Mouse (Mus musculus) T-cell, adult 2 months (primary cell): ENCODE measurements around the gene Ceacam2.
"Not testable (repeated sequence)": the region's sequence is repeated elsewhere in the genome, so short reads cannot be mapped to it uniquely, and the experiment has no call there.

Experiments
- DNase-seq: peaks from one replicate; pipeline ENCODE4 v3.0.0; 2022; ENCODE audit warnings: low spot score

Gene Ceacam2

GRCm38 (mm10) chr7:25483133-25483735 lies 56.4 kb downstream of the Ceacam2 start:
- DNase-seq = no peak

DNA sequence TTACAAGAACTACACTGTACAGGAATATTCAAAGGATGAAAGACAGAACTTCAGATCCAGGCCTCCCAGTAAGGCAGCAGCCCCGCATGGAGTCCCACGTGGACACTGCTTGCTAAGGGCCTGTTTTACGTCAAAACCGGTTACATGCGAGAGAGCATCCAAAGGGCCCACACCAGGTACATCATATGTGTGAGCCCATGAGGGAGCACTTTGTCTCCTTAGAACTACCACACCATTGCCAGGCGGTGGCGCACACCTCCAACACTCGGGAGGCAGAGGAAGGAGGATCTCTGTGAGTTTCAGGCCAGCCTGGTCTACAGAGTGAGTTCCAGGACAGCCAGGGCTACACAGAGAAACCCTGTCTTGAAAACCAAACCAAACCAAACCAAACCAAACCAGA lies 58.9 kb downstream of the Ceacam2 start:
- DNase-seq = not testable (repeated sequence)

GRCm38 (mm10) chr7:25479440-25479839 lies 60.2 kb downstream of the Ceacam2 start:
- peak; percentile 9 for DNase-seq

- not testable (repeated sequence) for DNase-seq
These were observed 61.9 kb downstream of the Ceacam2 start for GRCm38 (mm10) chr7:25477752-25478093.

- DNase-seq = not testable (repeated sequence)
These were observed 62.4 kb downstream of the Ceacam2 start, which contains the start of gene Ceacam1 for GRCm38 (mm10) chr7:25477091-25477751. Gene Ceacam1 (minus strand): TSS chr7:25477603.

GRCm38 (mm10) chr7:25471821-25472220 lies 67.8 kb downstream of the Ceacam2 start:
- DNase-seq = not testable (repeated sequence)
